Mouse (Mus musculus) urinary bladder, adult 2 months (tissue): ENCODE results near the gene Rab43. TPM values are rescaled to one million over a fixed set of nuclear protein-coding genes. Genes with fewer than 3 reads are reported as not detected.

Experiments
- DNase-seq: peaks from one replicate; pipeline ENCODE4 v3.0.0; 2022; ENCODE audit warnings: low spot score
- polyA plus RNA-seq: library from polyadenylated mRNA; depleted of rRNA; stranded (reverse); fragments of >200 nt; gene quantifications from 2 replicates; pipeline ENCODE4 v1.2.3, GENCODE M21; 2012

The Rab43 gene
- polyA plus RNA-seq, 1 experiment: 16.3 TPM

GRCm38 (mm10) chr6:87809144-87809543 lies 2.8 kb downstream of the Rab43 start:
- no peak for DNase-seq

DNA sequence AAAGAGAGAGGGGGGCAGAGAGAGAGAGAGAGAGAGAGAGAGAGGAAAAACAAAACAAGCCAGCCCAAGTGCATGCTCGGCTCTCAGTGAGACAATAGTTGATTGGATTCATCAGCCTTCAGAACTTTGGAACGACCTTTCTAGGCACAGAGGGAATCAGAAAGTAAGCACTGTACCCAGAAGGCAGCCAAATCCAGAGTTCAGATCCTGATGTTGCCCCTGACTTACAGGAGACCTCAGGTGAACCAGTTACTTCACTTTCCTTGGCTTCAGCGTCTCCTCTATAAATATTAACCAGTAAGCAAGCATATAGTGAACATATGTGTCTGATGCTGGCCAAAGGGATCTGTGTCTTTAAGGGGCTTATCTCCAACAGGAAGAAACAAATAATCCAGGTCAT lies 3.4 kb downstream of the Rab43 start:
- no peak for DNase-seq

DNA sequence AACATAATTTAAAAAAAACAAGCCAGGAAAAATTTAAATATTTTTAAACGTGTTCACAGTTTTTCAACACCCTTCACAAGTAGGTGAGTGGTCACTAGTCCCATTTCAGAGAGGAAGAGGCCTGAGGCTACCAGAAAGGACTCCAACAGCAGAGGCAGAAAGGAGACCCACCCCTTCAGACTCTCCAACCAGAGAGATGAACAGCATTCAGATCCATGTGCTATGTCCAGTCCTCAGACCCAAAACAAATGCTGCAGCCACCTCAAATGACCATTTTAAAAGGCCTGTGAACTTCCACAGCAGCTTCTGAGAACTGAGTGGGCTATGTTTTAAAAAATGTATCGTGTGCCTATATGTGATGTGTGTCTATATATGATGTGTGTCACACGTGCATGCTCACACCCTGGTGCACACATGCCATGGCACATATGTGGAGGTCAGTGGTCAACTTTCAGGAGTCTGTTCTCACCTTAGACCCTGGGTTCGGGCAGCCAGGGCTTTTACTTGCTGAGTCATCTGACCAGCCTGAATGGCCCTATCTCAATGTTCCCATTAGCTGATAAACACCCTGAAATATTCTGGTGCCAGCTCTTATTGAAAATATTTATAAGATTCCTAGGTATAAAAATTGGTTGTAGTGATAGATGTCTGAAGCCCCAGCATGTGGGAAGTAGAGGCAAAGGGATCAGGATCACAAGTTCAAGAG lies 4.1 kb downstream of the Rab43 start:
- DNase-seq: no peak

DNA sequence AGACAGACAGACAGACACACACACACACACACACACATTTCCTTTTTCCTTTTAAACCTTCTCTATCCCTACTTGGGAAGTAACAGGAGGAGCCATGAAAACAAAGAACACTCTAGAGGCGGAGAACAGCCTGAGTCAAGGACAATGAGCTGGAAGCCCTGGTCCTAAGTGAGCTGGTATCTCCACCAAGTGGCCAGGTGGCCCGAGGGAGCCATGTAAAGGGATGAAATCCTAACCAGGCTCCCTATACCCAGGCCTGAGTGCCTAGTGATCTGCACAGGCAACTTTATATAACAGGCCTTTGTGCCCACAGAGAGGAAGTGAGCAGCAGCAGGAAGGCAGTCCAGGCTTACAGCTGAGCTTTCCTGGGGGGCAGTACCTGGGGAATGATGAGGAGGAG lies 5.1 kb downstream of the Rab43 start:
- DNase-seq: no peak

GRCm38 (mm10) chr6:87806028-87806427 lies 5.9 kb downstream of the Rab43 start:
- no peak for DNase-seq

GRCm38 (mm10) chr6:87805448-87805847 lies 6.5 kb downstream of the Rab43 start:
- DNase-seq: no peak

DNA sequence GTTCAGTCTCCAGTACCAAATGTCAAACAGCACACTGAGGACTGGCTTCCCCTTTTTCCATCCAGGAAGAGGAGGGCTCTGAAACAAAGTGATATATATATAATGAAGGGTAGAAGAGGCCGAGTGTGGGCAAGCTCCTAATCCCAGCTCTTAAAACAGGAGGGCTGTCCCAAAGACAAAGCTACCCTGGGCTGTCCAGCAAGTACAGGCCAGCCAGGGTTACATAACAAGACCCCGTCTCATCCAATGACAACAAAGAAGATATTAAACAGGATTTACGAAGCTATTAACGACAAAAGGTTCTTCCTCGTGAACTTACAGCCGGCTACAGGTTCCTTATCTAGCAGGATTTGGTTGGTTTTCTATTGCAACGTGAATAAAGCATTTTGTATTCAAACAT lies 7.1 kb downstream of the Rab43 start:
- DNase-seq: no peak

GRCm38 (mm10) chr6:87804036-87804435 lies 7.9 kb downstream of the Rab43 start:
- DNase-seq: no peak

DNA sequence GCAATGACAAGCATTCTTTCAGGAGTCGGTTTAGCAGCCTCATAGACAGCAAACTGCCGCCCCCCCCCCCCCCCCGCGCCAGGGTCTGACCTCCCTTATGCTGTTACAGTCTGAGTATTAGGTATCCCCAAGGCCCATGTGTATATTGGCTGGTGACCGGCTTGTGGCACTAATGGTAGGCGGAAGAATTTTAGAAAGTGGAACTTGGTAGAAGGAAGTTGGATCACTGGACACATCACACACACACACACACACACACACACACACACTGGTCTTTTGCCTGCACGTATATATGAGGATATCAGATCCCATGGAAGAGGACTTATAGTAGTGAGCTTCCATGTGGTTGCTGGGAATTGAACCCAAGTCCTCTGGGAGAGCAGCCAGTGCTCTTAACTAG lies 9.5 kb downstream of the Rab43 start:
- DNase-seq: no peak

GRCm38 (mm10) chr6:87799576-87799975 lies 12.4 kb downstream of the Rab43 start:
- DNase-seq: no peak

DNA sequence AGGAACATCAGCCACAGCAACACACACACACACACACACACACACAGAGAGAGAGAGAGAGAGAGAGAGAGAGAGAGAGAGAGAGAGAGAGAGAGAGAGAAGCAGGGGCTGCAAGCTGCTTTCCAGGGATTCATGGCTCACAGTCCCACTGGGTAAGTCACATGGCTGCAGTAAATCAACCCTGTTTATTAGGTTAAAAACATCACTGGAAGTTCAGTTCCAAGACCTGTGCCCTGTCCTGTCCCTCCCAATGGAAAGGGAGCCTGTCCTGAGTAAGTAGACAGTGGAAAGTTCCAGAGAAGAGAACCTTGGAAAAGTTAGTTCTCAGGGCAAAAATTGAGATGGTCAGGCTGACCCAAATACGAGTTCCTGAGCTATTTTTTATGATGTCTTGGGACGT lies 14.6 kb downstream of the Rab43 start:
- no peak for DNase-seq

GRCm38 (mm10) chr6:87796251-87796880 lies 15.6 kb downstream of the Rab43 start:
- no peak for DNase-seq

DNA sequence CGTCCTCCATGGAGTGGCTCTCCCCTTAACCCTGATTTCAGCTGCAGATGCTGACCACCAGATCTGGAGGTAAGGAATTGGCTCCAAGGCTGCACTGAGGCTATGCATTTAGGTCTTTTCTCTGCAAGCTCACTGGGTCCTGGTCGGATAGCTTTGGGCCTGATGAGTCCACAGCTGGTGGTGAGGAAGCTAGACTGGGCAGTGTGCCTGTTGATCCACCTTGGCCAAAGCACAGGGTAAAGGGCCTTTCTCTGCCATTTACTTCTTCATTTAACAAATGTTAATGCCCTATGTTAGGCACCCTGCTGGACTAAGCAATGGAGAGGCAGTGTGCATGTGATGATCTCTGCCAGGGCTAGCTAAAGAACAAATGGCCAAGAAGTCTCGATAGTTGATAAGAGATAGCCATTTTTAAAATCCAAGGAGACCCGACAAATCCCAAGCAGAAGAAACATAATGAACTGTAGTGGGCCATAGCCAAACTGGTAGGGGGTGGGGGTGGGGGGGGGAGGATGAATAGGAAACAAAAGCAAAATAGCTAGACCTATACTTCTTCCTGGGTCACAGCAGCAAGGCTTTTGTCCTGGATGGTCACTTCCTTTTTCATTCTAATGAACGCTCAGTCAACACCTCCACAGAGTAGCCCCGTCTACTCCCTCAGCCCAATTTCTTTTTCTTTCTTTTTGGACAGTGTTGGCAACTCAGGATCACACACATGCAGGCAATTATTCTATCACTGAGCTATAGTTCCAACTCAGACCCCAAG lies 16.4 kb downstream of the Rab43 start:
- no peak for DNase-seq

GRCm38 (mm10) chr6:87793821-87794510 lies 18.0 kb downstream of the Rab43 start:
- no peak for DNase-seq

DNA sequence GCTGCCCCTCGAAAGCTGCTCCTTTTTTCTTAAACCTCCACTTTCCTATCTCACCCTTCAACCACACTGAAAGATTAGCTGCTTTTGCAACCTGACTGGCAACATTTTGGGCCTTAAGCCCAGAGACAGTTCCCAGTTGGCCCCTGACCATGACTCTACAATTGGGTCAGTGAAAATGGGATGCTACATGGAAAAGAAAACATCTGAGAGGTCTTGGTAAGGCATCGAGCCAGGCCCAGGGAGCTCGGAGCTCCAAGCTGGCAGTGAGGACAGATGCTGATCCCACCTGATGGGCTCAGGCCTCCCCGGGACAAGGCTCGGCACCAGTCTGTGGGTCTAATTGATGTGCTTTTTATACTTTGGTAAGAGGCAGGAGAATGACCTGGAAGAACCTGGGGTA lies 20.1 kb downstream of the Rab43 start:
- DNase-seq: no peak

DNA sequence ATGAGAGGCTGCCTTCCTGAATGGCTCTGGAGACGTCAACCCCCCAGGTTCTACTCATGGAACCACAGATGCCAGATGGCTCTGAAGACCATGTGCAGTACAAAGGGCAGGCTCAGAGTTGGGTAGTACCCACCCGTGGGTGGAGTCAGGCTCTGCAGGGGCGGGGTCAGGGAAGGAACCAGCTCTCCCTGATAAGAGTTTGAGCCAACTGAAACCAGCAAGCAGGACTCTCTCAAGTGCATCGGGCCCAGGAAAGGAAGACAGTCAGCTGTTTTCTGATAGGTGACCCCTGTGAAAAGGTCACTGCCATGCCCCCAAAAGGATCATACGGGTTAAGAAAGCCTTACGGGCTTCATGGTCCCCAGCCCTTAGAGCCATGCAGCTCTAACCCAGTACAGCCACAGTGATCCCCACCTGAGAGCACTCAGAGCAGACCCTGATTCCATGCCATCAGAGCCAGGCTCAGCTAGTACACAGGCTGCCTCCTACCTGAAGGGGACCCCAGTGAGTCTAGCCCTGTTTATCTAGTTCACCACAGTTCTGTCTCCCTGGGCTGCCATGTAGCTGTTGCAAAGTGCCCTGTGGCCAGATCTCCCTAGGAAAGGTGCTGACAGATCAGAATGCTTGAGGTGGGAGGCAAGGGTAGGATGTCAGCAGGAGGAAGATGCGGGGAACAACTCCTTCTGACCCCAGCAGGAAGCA lies 21.0 kb downstream of the Rab43 start:
- DNase-seq: no peak

- no peak for DNase-seq
These were observed 22.2 kb downstream of the Rab43 start for GRCm38 (mm10) chr6:87789791-87790190.

DNA sequence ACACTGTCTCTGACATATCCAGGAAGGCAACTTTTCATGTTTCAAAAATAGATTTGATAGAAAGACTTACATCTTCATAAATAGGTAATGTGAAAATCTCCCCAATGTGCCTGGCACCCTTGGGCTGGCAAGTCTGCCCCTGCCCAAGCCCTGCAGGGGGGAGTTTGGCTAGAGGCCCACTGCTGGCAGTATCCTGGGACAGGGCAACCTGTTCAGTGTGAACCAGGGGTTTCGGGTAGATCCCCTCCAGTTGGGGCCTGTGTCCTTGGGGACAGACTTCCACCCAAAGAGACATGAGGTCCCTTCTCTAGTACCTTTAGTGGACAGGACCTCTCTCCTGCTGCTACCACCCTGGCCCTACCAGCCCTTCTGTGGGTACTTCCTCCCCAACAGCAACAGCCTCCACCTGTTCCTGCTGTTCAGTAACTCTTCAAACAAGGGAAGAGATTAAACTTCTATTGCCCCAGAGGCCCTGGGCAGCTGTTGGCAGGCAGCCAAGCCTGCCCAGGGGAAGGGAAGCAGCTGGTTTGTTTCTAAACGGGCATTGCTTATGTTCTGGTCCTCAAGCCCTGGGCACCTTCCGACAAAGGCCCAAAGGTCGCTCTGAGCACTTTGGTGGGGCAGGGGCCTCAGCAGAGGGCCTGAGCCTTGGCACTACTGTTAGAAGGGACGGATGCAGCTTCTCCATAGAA lies 22.9 kb downstream of the Rab43 start:
- DNase-seq: no peak

GRCm38 (mm10) chr6:87788266-87788895 lies 23.6 kb downstream of the Rab43 start:
- no peak for DNase-seq

GRCm38 (mm10) chr6:87787108-87787890 lies 24.7 kb downstream of the Rab43 start:
- no peak for DNase-seq
